Mouse (Mus musculus): ENCODE measurements around the gene Tgfbr3.

Tgfbr3 gene

GRCm38 (mm10) chr5:107147951-107148766 is 141.3 kb downstream of the Tgfbr3 start:
- in situ Hi-C loops (cut with MboI), result no loop called here

GRCm38 (mm10) chr5:107147413-107147812 is 142.0 kb downstream of the Tgfbr3 start:
- in situ Hi-C loops (cut with MboI), result no loop called here

GRCm38 (mm10) chr5:107146111-107146616 is 143.3 kb downstream of the Tgfbr3 start:
- in situ Hi-C loops (cut with MboI), result no loop called here

- in situ Hi-C loops (cut with MboI), result no loop called here
Measured at GRCm38 (mm10) chr5:107145125-107145524, 144.3 kb downstream of the Tgfbr3 start.

GRCm38 (mm10) chr5:107144263-107144843 is 145.1 kb downstream of the Tgfbr3 start:
- in situ Hi-C loops (cut with MboI), result no loop called here

GRCm38 (mm10) chr5:107143406-107143805 is 146.0 kb downstream of the Tgfbr3 start:
- in situ Hi-C loops (cut with MboI), result no loop called here

- in situ Hi-C loops (cut with MboI), result no loop called here
Measured at GRCm38 (mm10) chr5:107142791-107143190, 146.6 kb downstream of the Tgfbr3 start.

- in situ Hi-C loops (cut with MboI), result no loop called here
Measured at GRCm38 (mm10) chr5:107141375-107141774, 148.1 kb downstream of the Tgfbr3 start.

- in situ Hi-C loops (cut with MboI), result no loop called here
Measured at GRCm38 (mm10) chr5:107139800-107140651, 149.4 kb downstream of the Tgfbr3 start.

GRCm38 (mm10) chr5:107133336-107133735 is 156.1 kb downstream of the Tgfbr3 start:
- in situ Hi-C loops (cut with MboI), result no loop called here

- in situ Hi-C loops (cut with MboI), result no loop called here
Measured at GRCm38 (mm10) chr5:107132231-107132630, 157.2 kb downstream of the Tgfbr3 start.

- in situ Hi-C loops (cut with MboI), result no loop called here
Measured at GRCm38 (mm10) chr5:107129304-107129703, 160.1 kb downstream of the Tgfbr3 start.

- in situ Hi-C loops (cut with MboI), result no loop called here
Measured at GRCm38 (mm10) chr5:107126561-107126960, 162.9 kb downstream of the Tgfbr3 start.

- in situ Hi-C loops (cut with MboI), result no loop called here
Measured at GRCm38 (mm10) chr5:107125131-107125530, 164.3 kb downstream of the Tgfbr3 start.

- in situ Hi-C loops (cut with MboI), result no loop called here
Measured at GRCm38 (mm10) chr5:107124531-107124930, 164.9 kb downstream of the Tgfbr3 start.

- in situ Hi-C loops (cut with MboI), result no loop called here
Measured at GRCm38 (mm10) chr5:107122622-107123021, 166.8 kb downstream of the Tgfbr3 start.

GRCm38 (mm10) chr5:107121086-107121485 is 168.3 kb downstream of the Tgfbr3 start:
- in situ Hi-C loops (cut with MboI), result no loop called here

- in situ Hi-C loops (cut with MboI), result no loop called here
Measured at GRCm38 (mm10) chr5:107120624-107121023, 168.8 kb downstream of the Tgfbr3 start.

- in situ Hi-C loops (cut with MboI), result no loop called here
Measured at GRCm38 (mm10) chr5:107119896-107120295, 169.5 kb downstream of the Tgfbr3 start.

- in situ Hi-C loops (cut with MboI), result no loop called here
Measured at GRCm38 (mm10) chr5:107116821-107117220, 172.6 kb downstream of the Tgfbr3 start.

GRCm38 (mm10) chr5:107112656-107113275 is 176.7 kb downstream of the Tgfbr3 start:
- in situ Hi-C loops (cut with MboI), result no loop called here

- in situ Hi-C loops (cut with MboI), result no loop called here
Measured at GRCm38 (mm10) chr5:107111802-107112201, 177.6 kb downstream of the Tgfbr3 start.

All from mature B cell (primary cell).